Mouse (Mus musculus) T-helper 17 cell (primary cell): ENCODE results near the gene Olfr1467.

Experiments used
- in situ Hi-C, 2 experiments: fragments of 300-600 bp; cut with MboI, MseI; formaldehyde crosslinking; loops; 1 replicate in 1 of 2; 2 replicates in 1 of 2; pipeline ENCODE4 v1.15.1; 2025; ENCODE audit warnings: high pct_unique_total_duplicates in 2 of 2

Gene Olfr1467

GRCm38 (mm10) chr19:13361936-13362335, at the start of gene Olfr1467:
TSS of gene Olfr1467 (plus strand) at chr19:13362236.
- in situ Hi-C loops, result no loop called here

DNA sequence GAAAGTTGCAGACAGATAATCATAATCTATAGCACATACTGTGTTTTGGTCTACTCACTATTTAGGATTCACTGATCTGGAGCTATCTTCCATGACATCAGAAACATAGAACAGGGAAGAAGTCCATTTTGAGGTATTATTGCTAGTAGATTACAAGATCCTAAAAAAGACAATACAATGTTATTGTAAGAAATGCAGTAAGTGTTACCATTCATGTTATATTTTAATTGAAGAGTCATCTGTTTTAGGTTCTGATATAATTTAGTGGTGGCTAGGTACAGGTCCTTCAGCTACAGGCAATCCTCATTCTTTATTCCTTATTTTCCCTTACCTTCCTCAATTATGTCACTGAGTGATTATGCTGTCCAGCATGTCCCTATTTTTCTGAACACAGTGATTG, 46.6 kb upstream of the Olfr1467 start, which contains the start of gene Olfr1465:
Olfr1465 (minus strand) TSS at position 101 of the 400 bp plus-strand sequence.
- in situ Hi-C loops, result no loop called here

GRCm38 (mm10) chr19:13338562-13338961, 23.5 kb upstream of the Olfr1467 start, which contains the start of gene Olfr1466:
TSS of gene Olfr1466 (plus strand) at chr19:13338862.
- in situ Hi-C loops, result no loop called here

GRCm38 (mm10) chr19:13407549-13407948, 45.5 kb downstream of the Olfr1467 start, which contains the start of gene Olfr1469:
TSS of gene Olfr1469 (plus strand) at chr19:13407849.
- in situ Hi-C loops, result no loop called here
